Mouse (Mus musculus): ENCODE measurements around the gene Scn2a.

Scn2a gene

DNA sequence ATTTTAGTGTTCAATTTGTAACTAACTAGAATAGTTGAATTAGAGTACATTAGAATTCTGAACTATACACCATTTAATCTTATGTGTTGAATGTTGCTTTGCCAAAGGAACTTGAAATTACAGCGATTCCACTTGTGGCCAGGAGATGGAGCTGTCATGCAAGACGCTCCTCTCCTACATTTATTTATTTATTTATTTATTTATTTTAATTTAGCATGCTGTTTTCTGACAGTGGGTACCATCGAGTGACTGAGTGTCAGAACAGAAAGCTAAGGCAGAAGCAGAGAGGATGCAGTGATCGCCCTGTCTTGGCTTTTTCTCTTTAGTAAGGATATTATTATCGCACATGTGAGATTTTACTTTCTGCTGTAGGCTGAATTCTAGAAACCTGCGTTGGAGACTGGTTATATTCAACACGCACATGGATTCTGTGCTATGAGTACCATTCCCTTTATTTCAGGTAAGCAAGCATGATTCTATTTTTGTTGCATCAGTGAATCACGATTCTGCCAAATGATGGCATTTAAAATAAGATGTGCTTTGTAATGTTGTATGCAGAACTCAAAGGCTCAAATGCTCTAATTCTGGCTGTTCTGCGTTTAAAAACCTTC lies at the start of gene Scn2a:
Gene Scn2a (plus strand): TSS at position 216 of the 611 bp plus-strand sequence.
- DNase-seq, result peak; percentile 14

DNA sequence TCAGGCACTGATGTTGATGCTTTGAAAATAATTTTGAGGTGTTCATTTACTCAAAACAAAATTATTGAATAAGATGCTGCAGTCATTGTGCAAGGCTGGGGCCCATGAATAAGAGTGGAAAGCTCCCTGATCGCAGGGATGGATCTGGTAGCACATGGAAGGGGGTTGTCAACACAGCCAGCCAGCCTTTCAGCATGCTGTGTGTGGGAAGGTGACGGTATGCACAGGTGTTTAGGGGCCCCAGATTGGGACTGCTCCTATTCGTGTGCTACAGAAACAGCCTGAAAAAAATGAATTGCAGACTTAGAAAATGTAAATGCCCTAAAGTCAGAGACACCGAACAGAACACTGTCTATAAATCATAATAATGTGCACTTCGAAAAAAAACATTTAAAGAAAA lies 32.9 kb upstream of the Scn2a start:
- no peak for DNase-seq

DNA sequence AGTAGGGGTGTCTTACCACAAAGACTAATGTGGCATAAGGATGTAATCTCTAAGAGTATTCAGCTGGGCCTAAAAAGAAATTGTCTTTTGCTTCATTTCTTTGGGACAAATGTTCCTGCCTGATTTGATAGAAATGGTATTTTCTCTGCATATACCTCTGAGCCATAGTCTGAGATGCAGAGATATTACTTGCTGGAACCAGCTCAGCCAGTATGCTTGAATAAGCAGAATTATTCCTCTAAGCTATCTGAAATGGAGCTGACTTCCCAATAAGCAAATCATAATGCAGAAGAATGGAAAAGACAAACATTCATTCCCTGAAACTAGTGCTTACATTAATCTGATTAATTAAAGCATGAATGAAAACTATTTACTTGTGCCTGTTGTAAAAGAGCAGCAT lies 12.8 kb upstream of the Scn2a start:
- no peak for DNase-seq

DNA sequence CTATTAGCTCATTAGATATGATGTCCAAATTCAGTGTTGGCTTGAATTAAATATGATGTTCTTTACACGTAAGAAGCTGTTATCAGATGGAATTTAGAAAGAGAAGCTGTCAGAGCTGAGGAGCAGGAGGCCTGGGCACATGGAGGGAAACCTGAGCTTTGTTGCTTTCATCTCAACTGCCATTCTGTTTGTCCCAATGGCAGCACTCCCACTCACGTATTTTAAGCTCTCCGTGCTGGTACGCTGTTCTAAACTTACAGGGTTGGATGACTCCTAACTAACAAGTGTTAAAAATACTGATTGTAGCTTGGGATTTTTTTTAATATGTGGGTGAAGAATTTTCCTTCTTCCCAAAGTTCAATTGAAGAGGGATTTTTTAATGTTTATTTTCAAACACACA lies 8.7 kb upstream of the Scn2a start:
- DNase-seq, result no peak

DNA sequence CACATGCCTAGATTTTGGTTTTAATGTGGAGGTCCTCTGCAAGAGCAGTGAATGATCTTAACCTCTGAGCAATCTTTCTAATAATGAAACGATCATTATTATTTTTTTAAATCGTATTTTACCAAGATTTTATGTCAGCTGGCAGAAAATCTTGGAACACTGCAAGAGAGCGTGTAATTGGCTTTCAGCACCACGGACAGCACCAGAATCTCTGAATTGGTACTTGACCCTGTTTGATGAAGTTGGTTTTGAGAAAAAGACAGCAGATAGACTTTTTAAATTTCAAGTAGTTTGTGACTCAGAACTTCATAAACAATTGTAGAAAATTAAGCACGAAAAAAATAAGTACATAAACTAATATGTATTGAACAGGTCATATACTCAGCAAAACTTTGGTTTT lies 790 bp upstream of the Scn2a start:
- DNase-seq, result peak; percentile 51

DNA sequence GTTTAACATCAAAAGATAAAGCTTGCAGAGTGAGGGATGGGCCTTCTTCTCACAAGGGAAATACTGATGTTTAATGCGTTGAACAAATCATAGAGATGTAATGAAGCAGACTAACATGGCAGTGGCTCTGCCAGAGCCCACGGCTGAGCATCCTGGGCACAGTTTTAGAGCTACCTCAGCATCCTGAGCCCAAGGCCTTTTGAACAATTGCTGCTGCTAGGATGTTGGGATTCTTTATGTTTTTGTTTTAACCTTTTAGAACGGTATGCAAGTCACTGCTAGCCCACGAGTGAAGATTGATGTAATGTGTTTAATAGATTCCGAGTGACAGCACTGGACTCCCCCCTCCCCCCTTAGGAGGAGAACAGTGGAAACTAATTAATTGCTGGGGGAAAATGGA lies 683 bp downstream of the Scn2a start:
- no peak for DNase-seq

DNA sequence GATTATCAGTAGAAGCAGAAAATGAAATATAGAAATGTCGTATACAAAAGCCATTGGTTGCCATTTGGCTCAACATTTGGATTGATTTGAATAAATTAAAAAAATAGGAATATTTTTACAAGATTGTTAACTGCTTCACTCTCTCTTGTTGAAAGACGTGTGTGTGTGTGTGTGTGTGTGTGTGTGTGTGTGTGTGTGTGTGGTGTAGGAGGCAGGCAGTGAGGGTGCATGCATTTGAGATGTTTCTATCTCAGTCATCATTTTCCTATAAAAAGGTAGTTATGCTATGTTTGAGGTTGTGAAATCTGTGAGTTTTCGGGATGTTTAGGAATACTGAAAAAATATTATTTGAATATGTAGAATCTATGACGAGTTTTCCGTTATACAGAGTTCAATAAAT lies 1.3 kb downstream of the Scn2a start:
- DNase-seq, result no peak

DNA sequence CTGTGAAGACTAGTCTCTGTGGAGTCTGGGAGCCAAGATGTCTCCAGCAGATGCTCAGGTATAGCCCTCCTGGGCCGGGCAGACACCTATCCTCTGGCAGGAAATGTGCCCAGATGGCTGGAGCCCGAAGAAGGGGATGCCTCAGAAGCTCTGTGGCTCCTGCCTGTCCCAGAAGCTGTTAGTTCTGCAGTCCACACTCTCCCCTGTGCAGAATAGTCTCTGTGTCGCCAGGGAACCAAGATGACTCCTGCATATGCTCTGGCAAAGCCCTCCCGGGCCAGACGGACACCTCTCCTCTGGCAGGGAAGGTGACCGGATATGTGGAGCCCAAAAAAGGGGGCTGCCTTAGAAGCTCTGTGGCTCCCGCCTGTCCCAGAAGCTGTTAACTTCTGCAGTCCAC lies 32.1 kb downstream of the Scn2a start:
- DNase-seq, result no peak

DNA sequence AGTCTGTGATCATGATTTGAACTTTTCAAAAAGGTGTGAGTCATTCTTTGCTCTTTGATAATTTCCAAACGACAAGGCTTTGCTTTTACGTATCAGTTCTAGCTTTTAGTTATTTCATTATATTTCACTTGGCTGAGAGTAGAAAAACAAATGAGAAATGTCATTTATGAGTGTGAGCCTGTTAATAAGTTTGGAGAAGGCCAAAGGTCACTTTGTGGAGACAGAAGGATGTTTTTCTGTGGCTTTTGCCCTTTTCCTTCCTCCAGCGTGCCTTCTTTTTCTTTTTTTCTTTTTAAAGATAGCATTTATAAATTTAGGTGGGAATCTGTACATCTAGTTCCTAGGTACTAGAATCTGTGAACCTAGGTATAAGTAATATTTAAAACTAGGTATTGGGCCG lies 36.5 kb downstream of the Scn2a start:
- no peak for DNase-seq

DNA sequence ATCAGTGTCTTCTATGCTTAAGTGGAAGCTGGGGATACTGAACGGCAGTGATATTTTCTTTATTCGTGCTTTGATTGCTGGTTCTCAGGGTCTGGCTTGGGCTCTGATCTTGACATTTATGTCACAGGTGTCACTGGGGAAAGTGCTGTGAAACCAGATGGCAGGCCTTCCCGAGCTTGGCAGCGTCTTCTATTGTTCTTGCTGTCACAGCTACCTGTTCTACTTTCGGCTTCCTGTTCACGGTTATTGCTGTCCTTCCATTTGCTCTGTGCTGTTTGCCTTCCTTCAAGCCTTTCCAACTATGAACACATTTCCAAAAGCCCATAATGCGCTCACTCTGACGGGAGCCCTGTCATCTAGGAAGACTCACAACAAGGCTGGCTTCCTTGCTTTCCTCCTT lies 37.9 kb downstream of the Scn2a start:
- no peak for DNase-seq

DNA sequence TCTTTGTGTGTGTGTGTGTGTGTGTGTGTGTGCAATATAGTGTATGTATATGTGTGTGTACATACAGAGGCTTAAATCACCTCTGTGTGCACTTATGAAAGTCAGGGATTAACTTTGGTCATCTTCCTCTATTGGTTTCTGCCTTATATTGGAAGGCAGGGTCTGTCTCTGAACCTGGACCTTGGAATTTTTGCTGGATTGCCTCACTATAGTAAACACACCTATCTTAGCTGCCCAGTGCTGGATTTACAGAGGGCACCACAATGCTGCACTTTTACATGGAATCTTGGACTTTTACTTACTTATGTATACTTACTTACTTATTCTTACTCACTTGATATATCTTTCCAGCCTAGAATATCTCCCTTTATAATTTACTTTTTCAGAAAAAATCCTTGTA lies 43.3 kb downstream of the Scn2a start:
- no peak for DNase-seq

DNA sequence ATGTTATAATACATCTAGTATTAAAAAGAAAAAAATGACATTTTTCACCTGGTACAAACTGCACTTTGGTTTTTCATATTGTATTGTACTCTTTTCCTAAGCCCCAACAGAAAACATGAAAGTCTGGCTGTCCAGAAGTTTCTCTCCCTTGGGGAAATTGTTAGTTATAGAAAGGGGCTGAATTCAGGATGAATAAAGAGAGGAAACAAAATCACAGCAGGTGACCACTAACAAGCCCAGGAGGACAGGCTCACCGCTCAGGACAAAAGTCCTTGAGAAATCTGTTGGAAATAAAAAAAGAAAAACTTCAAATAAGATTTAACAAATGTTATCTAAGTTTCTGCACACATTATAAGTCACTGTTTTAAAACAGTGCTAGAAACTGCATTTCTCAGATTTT lies 43.9 kb downstream of the Scn2a start:
- DNase-seq, result no peak

DNA sequence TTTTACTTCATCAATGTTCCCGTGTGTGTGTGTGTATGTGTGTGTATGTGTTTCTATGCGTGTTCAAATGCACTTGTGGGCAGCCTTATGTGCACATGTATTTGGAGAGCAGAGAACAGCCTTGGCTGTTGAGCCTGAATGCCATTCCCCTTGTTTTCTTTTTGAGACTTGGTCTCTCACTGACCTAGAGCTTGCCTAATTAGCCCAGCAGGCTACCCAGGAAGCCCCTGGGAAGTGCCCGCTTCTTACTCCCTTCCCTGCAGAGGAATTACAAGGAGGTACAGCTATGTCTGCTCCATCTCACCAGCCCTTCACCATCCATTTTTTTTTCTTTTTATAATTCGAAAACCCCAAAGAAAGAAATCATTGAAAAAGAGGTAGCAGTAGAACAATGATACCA lies 44.6 kb downstream of the Scn2a start:
- DNase-seq, result no peak

DNA sequence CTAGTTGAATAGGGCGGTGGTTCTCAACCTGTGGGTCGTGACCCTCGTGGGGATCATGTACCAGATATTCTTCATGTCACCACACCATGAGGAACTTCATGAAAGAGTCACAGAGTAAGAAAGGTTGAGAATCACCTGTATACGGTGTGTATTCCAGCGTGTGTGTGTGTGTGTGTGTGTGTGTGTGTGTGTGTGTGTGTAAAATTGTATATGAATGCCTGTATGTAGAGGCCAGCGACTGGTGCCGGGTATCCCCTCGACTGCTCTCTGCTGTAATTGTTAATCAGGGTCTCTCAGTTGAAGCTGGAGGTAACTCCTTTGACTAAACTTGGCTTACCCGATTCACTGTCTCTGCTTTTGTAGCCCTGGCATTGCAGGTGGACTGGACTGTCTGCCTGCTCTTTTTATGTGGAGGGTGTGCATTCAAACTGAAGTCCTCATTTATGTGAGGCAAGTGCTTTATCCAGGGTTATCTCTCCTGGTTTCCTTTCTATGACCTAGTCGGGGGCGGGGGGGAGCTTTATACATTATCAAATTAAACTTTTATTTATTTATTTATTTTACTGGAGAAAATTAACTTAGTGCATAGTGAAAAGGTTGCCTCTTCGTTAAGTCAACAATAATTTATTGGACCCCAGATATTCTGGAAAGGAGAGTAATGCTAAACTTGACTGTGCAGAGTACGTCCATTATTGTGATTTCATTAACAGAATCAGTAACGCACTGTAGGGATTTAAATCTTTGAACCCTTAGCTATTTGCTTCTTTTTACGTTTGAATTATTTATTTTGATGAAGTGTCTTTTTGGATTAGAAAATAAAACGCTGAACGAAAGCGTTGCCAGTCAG lies 47.2 kb downstream of the Scn2a start:
- no peak for DNase-seq

DNA sequence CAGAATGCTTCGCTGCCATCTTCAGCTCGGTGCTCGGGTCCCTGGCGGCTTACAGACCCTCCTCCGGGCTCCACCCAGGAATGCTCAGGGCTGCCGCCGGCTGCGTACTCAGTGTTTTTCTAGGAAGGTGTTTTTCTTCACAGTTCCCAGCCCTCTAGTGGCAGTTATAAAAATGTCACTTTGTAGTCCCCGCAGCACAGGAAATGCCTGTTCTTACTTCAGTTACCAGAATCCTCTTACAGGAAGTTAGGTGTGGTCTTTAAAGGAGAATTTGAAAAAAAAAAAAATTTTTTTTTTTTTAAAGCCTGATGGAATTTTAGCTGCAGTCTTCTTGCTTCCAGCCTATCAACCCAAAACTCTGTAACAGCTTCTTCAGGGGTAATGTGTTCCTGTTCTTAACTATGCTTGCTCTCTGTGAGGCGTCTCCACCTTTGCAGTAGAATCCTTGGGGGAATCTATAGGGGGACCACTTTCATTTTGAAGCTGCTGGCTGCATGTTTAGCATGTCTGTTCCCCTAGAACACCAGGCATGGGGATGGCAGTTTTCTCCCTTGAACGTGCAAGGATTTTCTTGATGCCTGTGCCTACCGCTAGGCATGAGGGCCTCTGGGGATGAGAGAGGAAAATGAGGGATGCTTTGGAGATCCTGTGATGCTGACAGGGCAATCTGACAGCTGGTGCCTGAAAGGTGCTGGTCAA lies 48.0 kb downstream of the Scn2a start:
- DNase-seq, result peak; percentile 43

DNA sequence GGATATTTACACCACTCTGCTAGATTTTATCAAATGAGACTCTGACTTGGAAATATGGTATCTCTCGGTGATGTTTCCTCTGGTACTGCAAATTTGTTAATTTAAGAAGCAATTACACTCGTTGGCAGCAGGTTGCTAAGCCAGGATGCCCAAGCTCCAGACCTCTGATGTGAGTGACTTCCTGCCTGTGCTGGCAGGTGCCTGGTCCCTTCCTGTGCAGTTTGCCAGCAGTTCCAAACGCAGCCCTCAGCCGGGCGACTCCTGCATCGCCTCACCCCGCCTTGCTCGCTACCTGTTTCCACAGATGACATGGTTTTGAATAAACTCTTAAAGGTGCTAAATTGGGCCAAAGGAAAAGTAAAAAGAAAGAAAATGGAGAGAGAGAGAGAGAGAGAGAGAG lies 49.0 kb downstream of the Scn2a start:
- peak; percentile 18 for DNase-seq

DNA sequence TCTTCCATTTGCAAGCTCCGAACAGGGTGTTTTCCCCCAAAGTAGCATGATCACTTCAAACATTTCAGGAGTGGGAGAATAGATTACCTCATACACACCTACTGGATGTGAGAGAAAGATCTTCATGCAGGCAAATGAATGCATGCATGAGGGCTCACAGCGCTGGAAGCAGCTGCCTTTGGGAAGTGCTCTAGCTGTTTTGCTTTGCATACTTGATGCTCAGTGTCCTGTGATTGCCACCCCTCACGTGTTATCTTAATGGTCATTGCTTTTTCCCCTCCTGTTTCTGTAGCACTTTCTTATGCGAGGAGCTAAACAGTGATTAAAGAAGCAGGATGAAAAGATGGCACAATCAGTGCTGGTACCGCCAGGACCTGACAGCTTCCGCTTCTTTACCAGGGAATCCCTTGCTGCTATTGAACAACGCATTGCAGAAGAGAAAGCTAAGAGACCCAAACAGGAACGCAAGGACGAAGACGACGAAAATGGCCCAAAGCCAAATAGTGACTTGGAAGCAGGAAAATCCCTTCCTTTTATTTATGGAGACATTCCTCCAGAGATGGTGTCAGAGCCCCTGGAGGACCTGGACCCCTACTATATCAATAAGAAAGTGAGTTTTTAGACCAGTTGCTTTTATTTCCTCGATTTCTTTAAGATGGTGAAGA lies 49.7 kb downstream of the Scn2a start:
- no peak for DNase-seq

DNA sequence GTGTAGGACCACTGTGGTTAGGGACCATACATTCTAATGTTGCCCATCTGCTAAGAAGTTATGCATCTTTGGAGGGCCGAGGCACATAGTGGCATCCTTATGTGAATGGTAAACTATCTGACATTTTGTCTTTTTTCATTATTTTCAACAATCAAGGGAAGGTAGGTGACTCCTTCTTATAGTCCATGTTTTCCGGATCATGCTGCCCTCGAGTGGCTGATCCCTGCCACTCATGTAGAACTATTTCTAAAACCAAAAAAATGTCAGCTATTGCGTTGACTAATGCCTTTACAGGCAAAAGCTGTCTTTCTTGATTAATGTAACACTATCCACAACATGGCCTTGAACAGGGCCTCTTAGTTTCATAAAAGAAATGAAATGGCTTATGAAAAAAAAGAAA lies 59.0 kb downstream of the Scn2a start:
- DNase-seq, result no peak

DNA sequence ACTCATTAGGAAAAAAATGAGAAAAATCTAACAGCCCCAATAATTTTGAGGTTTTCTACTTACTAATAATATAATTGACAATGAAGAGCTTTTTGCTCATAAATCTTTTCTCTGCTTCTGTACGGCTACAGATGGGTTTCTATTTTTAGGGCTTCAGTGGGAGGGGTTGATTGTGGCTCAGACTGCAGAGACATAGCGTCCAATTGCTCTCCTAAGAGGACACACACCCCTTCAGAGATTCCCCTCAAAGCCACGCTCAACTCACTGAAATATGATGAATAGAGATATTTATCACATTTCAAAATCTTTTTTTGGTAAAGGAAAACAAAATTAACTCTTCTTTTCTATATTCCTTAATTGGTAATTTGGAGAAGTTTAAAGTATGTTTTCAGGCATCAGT lies 64.6 kb downstream of the Scn2a start:
- DNase-seq, result no peak

DNA sequence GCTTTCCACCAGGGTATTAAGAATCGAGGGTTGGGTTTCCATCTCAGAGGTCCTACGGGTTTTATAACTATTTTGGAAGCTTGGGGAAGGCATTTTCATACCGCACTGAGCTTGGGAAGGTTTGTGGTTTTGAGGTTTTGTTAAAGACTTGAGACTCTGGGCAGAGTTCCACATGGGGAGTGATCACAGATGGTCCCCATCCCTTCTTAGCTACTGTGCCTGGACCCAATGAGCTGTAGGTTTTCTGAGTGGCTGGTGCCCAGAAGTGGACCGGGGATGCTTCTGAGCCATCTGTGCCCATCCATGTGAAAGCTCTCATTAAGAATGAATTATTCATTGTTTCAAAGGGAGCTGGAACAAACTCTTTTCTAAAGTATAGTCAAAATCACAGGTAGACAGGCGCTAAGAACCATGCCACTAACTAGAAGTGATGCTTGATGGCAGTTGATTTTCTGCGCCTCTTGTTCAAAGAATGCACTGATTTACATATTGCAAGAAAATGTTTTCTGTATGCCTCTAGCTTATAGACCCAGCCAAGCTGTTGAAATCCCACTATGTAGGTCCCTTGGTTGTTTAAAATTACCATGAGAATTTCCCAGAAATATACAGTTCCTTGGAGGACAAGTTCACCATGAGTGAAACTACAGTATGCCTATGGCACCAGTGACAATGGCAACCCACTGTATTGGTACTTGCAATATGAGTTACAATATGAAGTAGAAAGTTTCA lies 70.0 kb downstream of the Scn2a start:
- DNase-seq, result no peak

DNA sequence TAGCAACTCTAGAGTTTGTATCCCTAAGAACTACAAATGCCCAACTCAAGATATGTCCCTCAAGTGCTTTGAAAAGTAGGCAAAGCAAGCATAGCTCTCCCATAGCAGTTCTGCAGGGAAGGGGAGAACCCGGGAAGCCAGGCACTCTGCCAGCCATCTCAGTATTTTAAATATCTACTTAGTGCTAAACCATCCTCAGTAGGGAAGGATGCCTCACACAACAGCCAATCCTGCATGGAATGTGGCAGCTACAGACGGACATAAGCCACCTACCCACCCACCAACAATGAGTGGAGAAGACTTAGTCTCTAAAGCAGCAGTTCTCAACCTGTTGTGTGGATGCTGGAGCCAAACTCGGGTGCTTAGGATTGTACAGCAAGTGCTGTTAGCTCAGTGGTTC lies 73.9 kb downstream of the Scn2a start:
- DNase-seq, result no peak

DNA sequence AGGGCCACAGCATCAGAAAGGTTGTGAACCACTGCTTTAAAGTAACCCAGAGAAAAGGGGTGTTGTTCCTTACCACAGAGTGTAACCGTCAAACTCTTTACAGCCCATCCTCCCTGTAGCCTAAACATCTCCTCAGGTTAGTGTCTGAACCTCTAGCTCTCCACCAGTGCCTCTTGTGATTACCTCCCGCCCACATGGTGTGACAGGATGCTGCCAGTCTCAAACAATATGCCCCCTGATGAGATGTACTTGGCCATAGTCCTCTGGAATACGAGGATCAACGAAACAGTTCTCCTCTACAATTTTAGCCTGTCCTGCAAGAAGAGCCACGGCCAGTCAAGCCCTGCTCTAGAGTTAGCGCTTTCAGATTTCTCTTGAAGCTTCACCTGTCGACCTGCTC lies 74.5 kb downstream of the Scn2a start:
- no peak for DNase-seq

DNA sequence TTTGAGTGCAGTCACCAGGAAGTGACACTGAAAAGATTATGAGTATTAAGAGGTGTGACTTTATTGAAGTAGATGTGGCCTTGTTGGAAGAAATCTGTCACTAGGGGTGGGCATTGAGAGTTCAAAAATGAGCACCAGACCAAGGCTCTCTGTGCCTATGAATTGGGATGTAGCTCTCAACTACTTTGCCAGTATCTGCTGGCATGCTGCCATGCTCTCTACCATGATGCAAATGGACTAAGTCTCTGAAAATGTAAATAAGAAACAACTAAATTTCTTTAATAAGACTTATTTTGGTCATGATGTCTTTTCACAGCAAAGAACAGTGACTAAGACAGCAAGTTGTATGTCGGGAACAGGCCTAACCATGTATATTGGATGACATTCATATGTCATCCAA lies 79.7 kb downstream of the Scn2a start:
- DNase-seq, result no peak

Measured in thymus, postnatal 4 days (tissue).